Mouse (Mus musculus): ENCODE data around the gene Ankrd33.

The Ankrd33 gene

GRCm38 (mm10) chr15:101125561-101125960 lies 10.0 kb downstream of the Ankrd33 start:
- no peak for DNase-seq

GRCm38 (mm10) chr15:101126876-101127544 lies 11.5 kb downstream of the Ankrd33 start:
- DNase-seq: peak; percentile 65

- peak; percentile 79 for DNase-seq
These were observed 12.9 kb downstream of the Ankrd33 start, which contains the start of gene Acvrl1 for GRCm38 (mm10) chr15:101128181-101129089. TSS of gene Acvrl1 (plus strand) at chr15:101128522.

GRCm38 (mm10) chr15:101129412-101129811 lies 13.9 kb downstream of the Ankrd33 start:
- no peak for DNase-seq

GRCm38 (mm10) chr15:101131498-101131897 lies 15.9 kb downstream of the Ankrd33 start:
- DNase-seq: no peak

GRCm38 (mm10) chr15:101132041-101132440 lies 16.5 kb downstream of the Ankrd33 start:
- peak; percentile 57 for DNase-seq

GRCm38 (mm10) chr15:101132761-101133160 lies 17.2 kb downstream of the Ankrd33 start:
- DNase-seq: no peak

- DNase-seq: peak; percentile 74
These were observed 18.6 kb downstream of the Ankrd33 start for GRCm38 (mm10) chr15:101133993-101134704.

GRCm38 (mm10) chr15:101135405-101135804 lies 19.9 kb downstream of the Ankrd33 start:
- DNase-seq: no peak

- no peak for DNase-seq
These were observed 21.9 kb downstream of the Ankrd33 start for GRCm38 (mm10) chr15:101137455-101137854.

GRCm38 (mm10) chr15:101138675-101139074 lies 23.1 kb downstream of the Ankrd33 start:
- DNase-seq: no peak

- no peak for DNase-seq
These were observed 24.3 kb downstream of the Ankrd33 start for GRCm38 (mm10) chr15:101139885-101140284.

GRCm38 (mm10) chr15:101140587-101140986 lies 25.0 kb downstream of the Ankrd33 start:
- DNase-seq: no peak

- DNase-seq: peak; percentile 71
These were observed 25.5 kb downstream of the Ankrd33 start for GRCm38 (mm10) chr15:101141061-101141541.

- no peak for DNase-seq
These were observed 27.1 kb downstream of the Ankrd33 start for GRCm38 (mm10) chr15:101142672-101143071.

- no peak for DNase-seq
These were observed 27.9 kb downstream of the Ankrd33 start for GRCm38 (mm10) chr15:101143494-101143893.

GRCm38 (mm10) chr15:101144176-101144575 lies 28.6 kb downstream of the Ankrd33 start:
- no peak for DNase-seq

- DNase-seq: no peak
These were observed 29.2 kb downstream of the Ankrd33 start for GRCm38 (mm10) chr15:101144779-101145178.

GRCm38 (mm10) chr15:101145424-101146099 lies 30.0 kb downstream of the Ankrd33 start:
- peak; percentile 99 for DNase-seq

- DNase-seq: no peak
These were observed 30.8 kb downstream of the Ankrd33 start for GRCm38 (mm10) chr15:101146100-101146965.

Data from lung, postnatal 14 days (tissue).